Mouse (Mus musculus) left cerebral cortex, postnatal 25 days (tissue): Measurements from ENCODE around the gene Kit. TPM values are rescaled to one million over a fixed set of nuclear protein-coding genes. Genes with fewer than 3 reads are reported as not detected.

Experiments used
- DNase-seq, 2 experiments: peaks; one replicate each; pipeline ENCODE4 v3.0.0; 2022; ENCODE audit warnings: low spot score in 2 of 2, mixed read lengths in 1 of 2
- intact Hi-C: fragments of 180-260 bp; cut with DNase I; formaldehyde crosslinking; loops from one replicate; pipeline ENCODE4 v1.15.1; 2025
- total RNA-seq, 2 experiments: library from RNA; stranded (reverse); gene quantifications; 2 replicates each; pipeline ENCODE4 v1.2.3; 2021

Gene Kit
- total RNA-seq, 2 experiments from 2014 or later, result 31.3 to 32.1 TPM

- intact Hi-C loops, result no loop called here
- no peak for DNase-seq
Observed at GRCm38 (mm10) chr5:75699081-75699480, 124.4 kb downstream of the Kit start.

DNA sequence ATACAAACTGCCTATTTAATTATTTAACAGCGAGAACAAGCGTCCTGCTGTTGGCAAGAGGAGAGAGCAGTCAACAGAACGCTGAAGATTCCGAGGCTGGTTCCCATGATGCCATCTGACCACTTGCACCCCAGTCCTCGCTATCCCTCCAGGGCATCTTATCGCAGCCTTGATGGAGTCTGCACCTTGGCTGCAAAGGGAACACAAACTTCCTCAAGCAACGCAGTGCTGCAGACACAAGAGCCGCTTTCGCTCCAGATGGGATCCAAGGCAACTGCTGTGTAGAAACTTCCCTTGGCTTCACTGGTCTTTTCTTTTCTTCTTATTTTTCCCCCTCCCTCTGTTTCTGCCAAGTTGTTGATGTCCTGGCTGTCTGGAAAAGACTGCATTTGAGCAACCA lies 124.8 kb downstream of the Kit start:
- intact Hi-C loops, result no loop called here
- DNase-seq, result peak in 1 of 2 experiments; percentile 2

DNA sequence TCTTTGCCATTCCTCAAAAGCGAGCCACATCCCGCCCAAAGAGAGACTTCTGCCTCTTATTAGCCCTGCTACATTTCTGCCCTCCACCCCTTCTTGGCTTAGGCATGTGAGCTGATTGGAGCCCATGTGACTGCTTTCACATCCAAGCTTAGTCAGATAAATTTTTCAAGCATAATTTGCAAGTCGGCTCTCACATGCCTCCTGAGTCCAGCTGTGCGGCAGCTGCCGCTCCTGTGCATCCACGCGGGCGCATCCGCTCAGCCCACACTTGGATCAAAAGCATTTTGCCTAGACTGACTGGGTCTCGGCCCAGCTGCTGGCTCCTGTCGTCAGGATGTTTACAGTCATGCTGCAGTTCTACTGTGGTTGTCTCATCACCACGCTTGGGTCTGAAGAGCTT lies 126.9 kb downstream of the Kit start:
- intact Hi-C loops, result no loop called here
- peak in 1 of 2 experiments; percentile 28 for DNase-seq

- DNase-seq, result no peak
- intact Hi-C loops, result no loop called here
Observed at GRCm38 (mm10) chr5:75702080-75702479, 127.4 kb downstream of the Kit start.

GRCm38 (mm10) chr5:75704584-75705175 lies 130.0 kb downstream of the Kit start:
- DNase-seq, result no peak
- intact Hi-C loops, result no loop called here

- DNase-seq, result no peak
- intact Hi-C loops, result no loop called here
Observed at GRCm38 (mm10) chr5:75705421-75705820, 130.7 kb downstream of the Kit start.
